In the genomic region with DNA sequence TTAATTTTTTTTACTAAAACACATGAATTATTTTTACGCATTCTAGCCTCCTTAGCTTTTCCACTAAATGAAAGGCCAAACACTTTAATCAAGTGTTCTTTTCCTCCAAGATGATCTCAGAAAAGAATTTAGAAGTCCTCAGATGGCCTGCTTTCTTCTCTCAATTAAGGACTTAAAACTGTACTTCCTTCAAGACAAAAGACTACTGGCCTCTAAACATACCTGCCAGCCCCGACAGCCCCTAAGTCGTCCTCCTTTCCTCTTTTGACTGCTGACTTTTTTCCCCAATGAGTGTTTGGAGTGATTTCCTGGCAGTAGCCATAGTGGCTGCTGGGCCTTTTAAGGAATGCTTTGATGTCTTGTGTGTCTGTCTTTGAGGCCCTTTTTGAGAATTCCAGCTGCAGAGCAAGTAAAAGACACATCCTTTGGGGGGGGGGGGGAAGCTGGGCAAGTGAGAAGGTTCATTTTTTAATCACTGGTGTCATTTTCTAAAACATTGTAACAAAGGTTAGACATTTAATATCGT, we compare ENCODE assay signal across 8 mouse cellular contexts. TPM values are rescaled to one million over a fixed set of nuclear protein-coding genes. Genes with fewer than 3 reads are reported as not detected.
DNase-seq lines count a peak whose midpoint lies in the region; ATAC-seq lines count a peak whose summit lies in the region.
"Had no signal": no experiment of that assay in that cellular context is flagged by ENCODE, and none has a peak within 500 bp of the region (broad histone marks: within the 10 kb centered on the region; RNA-seq: fewer than 3 reads in every experiment).

No protein-coding gene starts in this region.

- H3K27me3 ChIP-seq in megakaryocyte, embryonic 14.5 days (replicated peaks): no peaks in the 10 kb centered on the region
- no peaks in the 10 kb centered on the region for H3K27me3 ChIP-seq in midbrain, embryonic 12.5 days

- H3K9ac ChIP-seq in midbrain, embryonic 12.5 days (replicated peaks): no peak overlapping the region; the same call in 1 of the 2 replicates

- peaks cover 32% of the 10 kb centered on the region; the same call in 1 of the 2 replicates for H3K4me1 ChIP-seq in megakaryocyte, embryonic 14.5 days
- H3K4me1 ChIP-seq in midbrain, embryonic 12.5 days: peaks cover 15% of the 10 kb centered on the region

- H3K36me3 ChIP-seq in megakaryocyte, embryonic 14.5 days (replicated peaks; ENCODE audit: low read length): no peaks in the 10 kb centered on the region
- H3K36me3 ChIP-seq in midbrain, embryonic 12.5 days: no peaks in the 10 kb centered on the region

- no peak for ATAC-seq in megakaryocyte, adult 5-6 weeks (ENCODE audit: poor library complexity, severe bottlenecking)
- no peak for ATAC-seq in midbrain, embryonic 12.5 days (ENCODE audit: low FRiP score, low read depth)

- 7% methylated on average over 4 of the region's 4 CpGs for WGBS in midbrain, embryonic 12.5 days

- H3K27ac ChIP-seq in midbrain, embryonic 12.5 days (replicated peaks): no peak overlapping the region

- H3K9me3 ChIP-seq in megakaryocyte, embryonic 14.5 days: no peaks in the 10 kb centered on the region
- no peaks in the 10 kb centered on the region for H3K9me3 ChIP-seq in midbrain, embryonic 12.5 days

- H3K4me3 ChIP-seq in megakaryocyte, embryonic 14.5 days (replicated peaks): peak overlapping the region; percentile 98
- peak overlapping the region; percentile 87 for H3K4me3 ChIP-seq in midbrain, embryonic 12.5 days

- peak; percentile 72 for DNase-seq in embryo, embryonic 9.5 days (ENCODE audit: extremely low spot score)
- peak; percentile 20 for DNase-seq in induced T-regulatory cell, adult 2 months (ENCODE audit: low read depth)
- no peak for DNase-seq in ovary, postnatal 36 days (ENCODE audit: low spot score)
- no peak for DNase-seq in urinary bladder, postnatal 25 days (ENCODE audit: low spot score)

- H3K4me2 ChIP-seq in midbrain, embryonic 12.5 days (replicated peaks): peak overlapping the region; percentile 66

RNA-seq across cellular contexts. Expression of a gene that starts 1.3 kb away (rescaled TPM):
- polyA plus RNA-seq in megakaryocyte, embryonic 14.5 days (2012; ENCODE audit: insufficient read depth, low replicate concordance): 0.17 and 0.22 TPM in 2 replicates
- total RNA-seq in megakaryocyte, adult 5-6 weeks (2015): 9.9 and 10.6 TPM in 2 replicates
- 8.8 and 12.1 TPM in 2 replicates for total RNA-seq in megakaryocyte, adult 5-6 weeks (2017)
- 8.7 and 9.1 TPM in 2 replicates for polyA plus RNA-seq in midbrain, embryonic 12.5 days (2016; fragmentation: Nextera tagmentation; extraction: Ambion mirVana)

RNA-seq across cellular contexts. Expression of a gene that starts 35.9 kb away (rescaled TPM):
- not detected in 2 replicates for polyA plus RNA-seq in megakaryocyte, embryonic 14.5 days (2012; ENCODE audit: insufficient read depth, low replicate concordance)
- not detected in 2 replicates for total RNA-seq in megakaryocyte, adult 5-6 weeks (2015)
- total RNA-seq in megakaryocyte, adult 5-6 weeks (2017): not detected in 2 replicates
- 0.54 TPM in 1 of 2 replicates, not detected in the other for polyA plus RNA-seq in midbrain, embryonic 12.5 days (2016; fragmentation: Nextera tagmentation; extraction: Ambion mirVana)
- total RNA-seq: heart, adult 18-20 months had no signal

Comparison
In these comparisons a context has a peak if more than half of its experiments do, and no peak if none do; other contexts are left out.
1. DNase-seq: peak in embryo, embryonic 9.5 days (single experiment) and induced T-regulatory cell, adult 2 months (single experiment); none in ovary, postnatal 36 days (single experiment) and urinary bladder, postnatal 25 days (single experiment).